Mouse (Mus musculus) ES-Bruce4 (cell line): Measurements from ENCODE around the gene Maml3.

ENCODE experiments used
- CTCF ChIP-seq: IDR thresholded peaks from one replicate; pipeline ENCODE4 v1.8.1; 2011; ENCODE audit warnings: low read depth, low read length
- EP300 ChIP-seq: IDR thresholded peaks from 2 replicates; pipeline ENCODE4 v1.6.1; 2011; ENCODE audit warnings: low read depth, low read length; ENCODE audit not compliant: insufficient read depth

- no peak for TF ChIP-seq CTCF
- TF ChIP-seq EP300: no peak
These were observed 319.1 kb downstream of the Maml3 start for GRCm38 (mm10) chr3:51785796-51786195.
